Mouse (Mus musculus) neural tube, embryonic 14.5 days (tissue): ENCODE results near the gene Rasl11b. TPM values are rescaled to one million over a fixed set of nuclear protein-coding genes. Genes with fewer than 3 reads are reported as not detected.

Experiments
- ATAC-seq: fragments of 200-750 bp; cut with Nextera tagmentation; 2 replicates; pipeline ENCODE4 v1.8.0; 2017; ENCODE audit warnings: low read depth, mild to moderate bottlenecking, moderate TSS enrichment, moderate library complexity
- H3K27ac ChIP-seq: fragments of 300-500 bp; sonication (generic); 2 replicates; pipeline ENCODE4 v1.5.1; 2014; ENCODE audit warnings: low read depth, mild to moderate bottlenecking, control low read depth, low read length, moderate library complexity, mixed read lengths
- H3K27me3 ChIP-seq: fragments of 300-500 bp; sonication (generic); 2 replicates; pipeline ENCODE4 v1.6.1; 2014; ENCODE audit warnings: low read length; ENCODE audit not compliant: control insufficient read depth, insufficient read depth
- H3K36me3 ChIP-seq: fragments of 300-500 bp; sonication (generic); 2 replicates; pipeline ENCODE4 v1.6.1; 2014; ENCODE audit warnings: low read length, mixed read lengths; ENCODE audit not compliant: control insufficient read depth, insufficient read depth
- H3K4me1 ChIP-seq: fragments of 300-500 bp; sonication (generic); 2 replicates; pipeline ENCODE4 v1.6.1; 2014; ENCODE audit warnings: low read length; ENCODE audit not compliant: control insufficient read depth, insufficient read depth
- H3K4me2 ChIP-seq: fragments of 300-500 bp; sonication (generic); 2 replicates; pipeline ENCODE4 v1.6.1; 2014; ENCODE audit warnings: mild to moderate bottlenecking, low read depth, low read length, control low read depth
- H3K4me3 ChIP-seq: fragments of 300-500 bp; sonication (generic); 2 replicates; pipeline ENCODE4 v1.5.1; 2014; ENCODE audit warnings: low read depth, low read length, control low read depth, mixed read lengths
- H3K9ac ChIP-seq: fragments of 300-500 bp; sonication (generic); replicated peaks from 2 replicates; pipeline ENCODE4 v1.6.1; 2014; ENCODE audit warnings: low read depth, mild to moderate bottlenecking, control low read depth, low read length, mixed read lengths
- H3K9me3 ChIP-seq: fragments of 300-500 bp; sonication (generic); 2 replicates; pipeline ENCODE4 v1.6.1; 2016; ENCODE audit warnings: low read length; ENCODE audit not compliant: control insufficient read depth
- WGBS: fragments of 180-500 bp; shearing (Covaris S2); extraction: QIAGEN DNeasy Blood & Tissue Kit; methylation state at CpG from one replicate; pipeline ENCODE4 v1.1.7; 2014; 5-methylcytosine and 5-hydroxymethylcytosine counted together
- polyA plus RNA-seq: library from polyadenylated mRNA; unstranded; fragments of >200 nt; fragmentation: Nextera tagmentation; extraction: Ambion mirVana; gene quantifications from 2 replicates; pipeline ENCODE4 v1.2.1, GENCODE M21; 2014

Rasl11b gene
- polyA plus RNA-seq, 1 experiment from 2014 or later: 9.9 TPM

- H3K9ac ChIP-seq: no peak overlapping the region
- H3K4me3 ChIP-seq: no peak overlapping the region
- H3K4me2 ChIP-seq: no peak overlapping the region
- H3K27me3 ChIP-seq: no peaks in the 10 kb centered on the region
- no peaks in the 10 kb centered on the region for H3K36me3 ChIP-seq
- 47% methylated on average over 1 of the region's 1 CpGs for WGBS
- H3K9me3 ChIP-seq: no peaks in the 10 kb centered on the region
- ATAC-seq: no peak
- H3K27ac ChIP-seq: no peak overlapping the region
- no peaks in the 10 kb centered on the region for H3K4me1 ChIP-seq
Measured at GRCm38 (mm10) chr5:74228938-74229337, 33.9 kb downstream of the Rasl11b start.

- no peak overlapping the region for H3K9ac ChIP-seq
- H3K4me1 ChIP-seq: no peaks in the 10 kb centered on the region
- no peak; the same call in 1 of the 2 replicates for ATAC-seq
- H3K4me3 ChIP-seq: no peak overlapping the region
- WGBS: 65% methylated on average over 11 of the region's 11 CpGs
- H3K4me2 ChIP-seq: no peak overlapping the region
- no peak overlapping the region for H3K27ac ChIP-seq
- H3K27me3 ChIP-seq: no peaks in the 10 kb centered on the region
- no peaks in the 10 kb centered on the region for H3K9me3 ChIP-seq
- H3K36me3 ChIP-seq: no peaks in the 10 kb centered on the region
Measured at GRCm38 (mm10) chr5:74229775-74230413, 34.8 kb downstream of the Rasl11b start.

GRCm38 (mm10) chr5:74230525-74230924 is 35.4 kb downstream of the Rasl11b start:
- no peaks in the 10 kb centered on the region for H3K4me1 ChIP-seq
- 47% methylated on average over 2 of the region's 2 CpGs for WGBS
- H3K36me3 ChIP-seq: no peaks in the 10 kb centered on the region
- H3K4me3 ChIP-seq: no peak overlapping the region
- H3K9ac ChIP-seq: no peak overlapping the region
- no peaks in the 10 kb centered on the region for H3K27me3 ChIP-seq
- H3K27ac ChIP-seq: no peak overlapping the region
- ATAC-seq: no peak
- H3K9me3 ChIP-seq: no peaks in the 10 kb centered on the region
- no peak overlapping the region for H3K4me2 ChIP-seq

- Histone ChIP-seq H3K9ac (no peak overlapping the region), H3K36me3 (no peaks in the 10 kb centered on the region), H3K4me3 (no peak overlapping the region), H3K27ac (no peak overlapping the region), H3K4me1 (no peaks in the 10 kb centered on the region), H3K4me2 (no peak overlapping the region), H3K9me3 (no peaks in the 10 kb centered on the region), H3K27me3 (no peaks in the 10 kb centered on the region)
- 94% methylated on average over 7 of the region's 7 CpGs for WGBS
- no peak for ATAC-seq
Measured at GRCm38 (mm10) chr5:74233808-74234207, 38.7 kb downstream of the Rasl11b start.

GRCm38 (mm10) chr5:74239369-74239768 is 44.3 kb downstream of the Rasl11b start:
- H3K36me3 ChIP-seq: no peaks in the 10 kb centered on the region
- WGBS: 59% methylated on average over 1 of the region's 1 CpGs
- no peak overlapping the region for H3K9ac ChIP-seq
- H3K4me3 ChIP-seq: no peak overlapping the region
- H3K27me3 ChIP-seq: no peaks in the 10 kb centered on the region
- ATAC-seq: no peak
- H3K4me2 ChIP-seq: no peak overlapping the region
- H3K27ac ChIP-seq: no peak overlapping the region
- H3K9me3 ChIP-seq: no peaks in the 10 kb centered on the region
- H3K4me1 ChIP-seq: no peaks in the 10 kb centered on the region

- 89% methylated on average over 8 of the region's 8 CpGs for WGBS
Measured at GRCm38 (mm10) chr5:74240298-74240697, 45.2 kb downstream of the Rasl11b start.

GRCm38 (mm10) chr5:74240926-74241680 is 46.0 kb downstream of the Rasl11b start:
- 52% methylated on average over 13 of the region's 13 CpGs for WGBS
- no peak overlapping the region for H3K4me3 ChIP-seq
- ATAC-seq: no peak

More at GRCm38 (mm10) chr5:74240298-74240697, 45.2 kb downstream of the Rasl11b start:
- no peak for ATAC-seq
- H3K4me3 ChIP-seq: no peak overlapping the region
- H3K9me3 ChIP-seq: no peaks in the 10 kb centered on the region
- H3K4me2 ChIP-seq: no peak overlapping the region
- H3K27me3 ChIP-seq: no peaks in the 10 kb centered on the region
- no peaks in the 10 kb centered on the region for H3K36me3 ChIP-seq
- H3K9ac ChIP-seq: no peak overlapping the region
- no peak overlapping the region for H3K27ac ChIP-seq
- no peaks in the 10 kb centered on the region for H3K4me1 ChIP-seq

GRCm38 (mm10) chr5:74242654-74243053 is 47.6 kb downstream of the Rasl11b start:
- Histone ChIP-seq H3K9me3 (no peaks in the 10 kb centered on the region), H3K36me3 (no peaks in the 10 kb centered on the region), H3K4me3 (no peak overlapping the region), H3K4me2 (no peak overlapping the region), H3K9ac (no peak overlapping the region), H3K27ac (no peak overlapping the region), H3K27me3 (no peaks in the 10 kb centered on the region), H3K4me1 (peaks cover 6% of the 10 kb centered on the region; the same call in 1 of the 2 replicates)
- no peak for ATAC-seq
- 38% methylated on average over 3 of the region's 3 CpGs for WGBS

More at GRCm38 (mm10) chr5:74240926-74241680, 46.0 kb downstream of the Rasl11b start:
- Histone ChIP-seq H3K9ac (no peak overlapping the region), H3K36me3 (no peaks in the 10 kb centered on the region), H3K27ac (no peak overlapping the region), H3K4me2 (no peak overlapping the region), H3K27me3 (no peaks in the 10 kb centered on the region), H3K4me1 (no peaks in the 10 kb centered on the region), H3K9me3 (no peaks in the 10 kb centered on the region)

GRCm38 (mm10) chr5:74244406-74245019 is 49.4 kb downstream of the Rasl11b start:
- Histone ChIP-seq H3K4me3 (no peak overlapping the region), H3K9ac (no peak overlapping the region), H3K9me3 (no peaks in the 10 kb centered on the region), H3K36me3 (no peaks in the 10 kb centered on the region), H3K27ac (no peak overlapping the region), H3K4me2 (no peak overlapping the region), H3K27me3 (no peaks in the 10 kb centered on the region), H3K4me1 (peaks cover 6% of the 10 kb centered on the region; the same call in 1 of the 2 replicates)
- no peak for ATAC-seq
- WGBS: 90% methylated on average over 14 of the region's 14 CpGs
